Mouse (Mus musculus): ENCODE measurements around the gene Zfp708. TPM values are rescaled to one million over a fixed set of nuclear protein-coding genes. Genes with fewer than 3 reads are reported as not detected.

The Zfp708 gene
- polyA plus RNA-seq, 1 experiment = 5.5 TPM

DNA sequence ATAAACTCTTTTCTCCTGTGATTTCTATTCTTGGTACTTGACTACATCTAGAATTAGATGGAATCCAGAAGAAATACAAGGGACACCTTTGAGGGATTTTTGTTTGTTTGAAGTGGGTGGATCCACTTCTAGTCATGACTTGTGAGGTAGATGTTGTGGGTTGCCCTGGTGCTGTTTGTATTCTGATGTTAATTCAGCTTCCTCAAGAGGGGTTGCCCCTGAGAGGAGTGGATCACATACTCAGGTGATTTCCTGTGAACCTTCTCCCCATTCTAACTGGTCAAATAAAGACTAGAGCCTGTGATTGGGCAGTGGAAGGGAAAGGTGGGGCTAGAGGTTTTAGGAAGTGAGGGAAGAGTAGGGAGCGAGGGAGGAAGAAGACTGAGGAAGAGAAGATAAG is 15.8 kb downstream of the Zfp708 start:
- DNase-seq (ENCODE audit: low read depth) = no peak
- TF ChIP-seq POLR2A (IDR thresholded peaks at IDR 0.05; ENCODE audit: borderline replicate concordance, extremely low read depth, insufficient read depth, insufficient read length, poor library complexity, severe bottlenecking) (no peak), CTCF (IDR thresholded peaks at IDR 0.05; ENCODE audit: borderline replicate concordance, extremely low read depth, insufficient read depth, insufficient read length) (no peak)

DNA sequence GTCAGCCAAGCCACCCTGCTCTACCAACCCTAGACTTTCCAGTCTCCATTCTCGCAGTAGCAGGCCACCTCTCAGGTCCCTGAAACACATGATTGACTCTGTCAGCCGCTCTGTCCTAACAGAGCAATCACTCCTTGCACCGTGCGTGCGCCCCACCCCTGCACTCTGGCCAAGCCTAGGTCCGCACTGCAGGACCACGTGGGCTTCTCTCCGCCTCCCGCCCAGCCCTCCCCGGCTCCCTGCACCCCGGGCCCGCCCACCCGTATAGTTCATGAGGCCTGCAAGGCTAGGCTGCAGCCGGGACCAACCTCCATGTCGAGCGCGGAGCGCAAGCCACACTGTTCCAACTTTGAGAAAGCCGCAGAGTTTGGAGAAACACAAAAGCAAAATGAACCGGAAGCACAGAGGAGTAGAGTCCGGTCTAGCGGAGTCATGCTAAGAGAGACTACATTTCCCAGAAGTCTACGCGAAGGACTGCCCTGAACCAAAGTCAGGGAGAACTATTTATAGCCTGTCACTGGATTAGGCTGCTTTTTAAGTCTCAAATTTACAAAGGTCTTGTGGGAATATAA is 16.5 kb downstream of the Zfp708 start:
- TF ChIP-seq CTCF (IDR thresholded peaks at IDR 0.05; ENCODE audit: borderline replicate concordance, extremely low read depth, insufficient read depth, insufficient read length) (no peak), POLR2A (IDR thresholded peaks at IDR 0.05; ENCODE audit: borderline replicate concordance, extremely low read depth, insufficient read depth, insufficient read length, poor library complexity, severe bottlenecking) (no peak)
- DNase-seq (ENCODE audit: low read depth) = peak; percentile 92

DNA sequence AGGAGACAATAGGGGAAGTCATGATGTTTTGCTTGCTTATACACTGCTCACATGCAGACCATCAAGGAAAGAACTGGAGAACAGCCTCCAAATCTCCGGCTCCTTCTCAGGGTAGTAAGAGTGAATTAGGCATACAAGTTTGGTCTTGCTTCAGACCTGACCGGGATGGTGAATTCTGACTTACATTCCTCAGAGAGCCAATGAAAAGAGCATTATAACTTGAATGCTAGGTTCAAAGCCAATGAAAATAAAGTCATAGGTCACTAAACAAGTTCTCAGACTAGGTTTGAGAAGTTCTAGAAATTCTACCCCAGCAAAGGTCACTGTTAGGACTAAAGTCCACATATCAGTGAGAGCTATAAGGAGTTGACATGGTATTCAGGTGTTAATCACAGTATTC is 20.5 kb downstream of the Zfp708 start:
- DNase-seq (ENCODE audit: low read depth) = no peak
- TF ChIP-seq POLR2A (IDR thresholded peaks at IDR 0.05; ENCODE audit: borderline replicate concordance, extremely low read depth, insufficient read depth, insufficient read length, poor library complexity, severe bottlenecking) (no peak), CTCF (IDR thresholded peaks at IDR 0.05; ENCODE audit: borderline replicate concordance, extremely low read depth, insufficient read depth, insufficient read length) (no peak)

DNA sequence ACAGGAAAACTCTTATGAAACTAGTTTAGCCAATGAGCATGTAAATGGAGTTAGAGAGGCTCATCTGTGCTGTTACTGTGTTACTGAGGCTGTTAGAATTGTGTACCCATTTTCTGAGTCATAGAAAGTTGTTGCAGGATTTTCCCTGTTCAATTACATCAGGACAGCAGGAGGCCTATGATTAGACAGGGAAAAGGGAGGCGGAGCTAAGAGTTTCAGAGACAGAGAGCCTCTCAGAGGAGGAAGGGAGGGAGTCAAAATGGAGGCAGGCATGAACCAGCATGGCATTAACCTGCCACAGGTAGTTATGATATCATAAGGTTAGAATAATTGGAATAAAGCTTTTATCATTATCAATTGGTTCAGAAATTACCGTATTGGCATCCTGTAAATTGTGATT is 25.0 kb downstream of the Zfp708 start:
- TF ChIP-seq CTCF (IDR thresholded peaks at IDR 0.05; ENCODE audit: borderline replicate concordance, extremely low read depth, insufficient read depth, insufficient read length) (no peak), POLR2A (IDR thresholded peaks at IDR 0.05; ENCODE audit: borderline replicate concordance, extremely low read depth, insufficient read depth, insufficient read length, poor library complexity, severe bottlenecking) (no peak)
- DNase-seq (ENCODE audit: low read depth) = no peak

DNA sequence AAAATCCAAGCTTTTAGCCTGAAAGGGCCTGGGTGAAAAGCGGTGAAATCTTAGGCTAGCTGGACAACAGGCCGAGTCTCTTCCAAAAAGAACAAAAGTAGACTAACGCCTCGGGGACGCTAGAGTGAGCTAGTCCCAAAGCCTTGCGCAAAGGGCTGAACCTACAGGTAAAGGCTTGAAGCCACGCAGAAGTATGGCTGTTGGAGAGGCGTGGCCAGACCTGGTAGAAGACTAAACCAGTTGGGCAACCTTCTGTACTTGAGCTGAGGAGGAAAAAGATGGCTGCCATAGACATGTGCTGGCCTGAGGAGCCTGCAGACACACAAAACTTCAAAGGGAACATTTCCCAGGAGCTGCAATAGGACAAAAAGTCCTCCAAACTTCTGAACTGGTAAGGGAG is 32.4 kb downstream of the Zfp708 start:
- no peak for TF ChIP-seq POLR2A (IDR thresholded peaks at IDR 0.05; ENCODE audit: borderline replicate concordance, extremely low read depth, insufficient read depth, insufficient read length, poor library complexity, severe bottlenecking)
- no peak for TF ChIP-seq CTCF (IDR thresholded peaks at IDR 0.05; ENCODE audit: borderline replicate concordance, extremely low read depth, insufficient read depth, insufficient read length)
- DNase-seq (ENCODE audit: low read depth) = no peak

DNA sequence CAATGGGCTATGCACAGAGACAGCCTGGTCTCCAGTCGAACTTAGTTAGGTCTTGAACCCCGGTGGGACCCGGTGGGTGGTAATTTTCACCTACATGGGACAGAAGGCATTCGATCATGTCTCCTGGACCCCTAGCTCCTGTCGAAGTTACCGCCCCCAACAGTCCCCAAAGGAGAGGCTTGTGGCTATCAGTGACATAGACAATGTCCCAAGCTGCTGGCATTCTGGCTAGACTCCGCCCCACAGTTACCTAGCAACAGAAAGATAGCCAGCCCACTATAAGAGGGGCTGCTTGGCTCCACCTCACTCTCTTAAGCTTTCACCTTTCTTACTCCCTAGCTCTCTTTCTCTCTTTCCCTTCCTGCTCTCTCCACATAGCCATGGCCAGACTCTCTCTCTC is 35.3 kb downstream of the Zfp708 start:
- DNase-seq (ENCODE audit: low read depth) = no peak
- TF ChIP-seq CTCF (IDR thresholded peaks at IDR 0.05; ENCODE audit: borderline replicate concordance, extremely low read depth, insufficient read depth, insufficient read length) = no peak
- no peak for TF ChIP-seq POLR2A (IDR thresholded peaks at IDR 0.05; ENCODE audit: borderline replicate concordance, extremely low read depth, insufficient read depth, insufficient read length, poor library complexity, severe bottlenecking)

DNA sequence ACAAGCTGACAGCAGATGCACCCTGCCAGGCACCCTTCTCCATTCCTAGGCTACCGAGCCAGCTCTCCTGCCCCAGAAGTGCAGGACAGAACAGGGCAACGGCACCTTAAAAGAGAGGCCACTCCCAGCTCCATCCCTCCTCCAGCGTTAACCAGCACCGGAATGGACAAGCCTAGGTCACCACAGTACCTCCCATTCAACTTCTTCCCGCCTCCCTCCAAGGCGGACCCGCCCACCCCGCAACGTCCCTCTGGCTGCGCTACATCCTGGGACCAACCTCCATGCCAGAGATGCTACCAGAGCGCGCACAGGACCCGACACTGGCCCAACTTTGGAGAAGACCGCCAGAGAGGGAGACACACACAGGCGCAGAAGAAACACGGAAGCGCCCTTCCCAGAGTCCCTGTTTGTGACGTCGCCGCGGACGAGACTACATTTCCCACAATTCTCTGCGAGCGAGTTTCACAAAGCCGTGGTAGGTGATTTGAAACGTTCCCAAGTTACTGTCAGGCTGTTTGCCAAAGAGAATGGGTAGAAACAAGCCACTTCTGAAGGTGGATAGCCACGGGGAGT is 36.9 kb downstream of the Zfp708 start, which contains the start of gene Zfp712:
TSS of gene Zfp712 (minus strand) at position 385 of the 573 bp plus-strand sequence.
- TF ChIP-seq POLR2A (IDR thresholded peaks at IDR 0.05; ENCODE audit: borderline replicate concordance, extremely low read depth, insufficient read depth, insufficient read length, poor library complexity, severe bottlenecking) (peak; percentile 17; the same call in 1 of the 2 replicates), CTCF (IDR thresholded peaks at IDR 0.05; ENCODE audit: borderline replicate concordance, extremely low read depth, insufficient read depth, insufficient read length) (no peak)
- peak; percentile 98 for DNase-seq (ENCODE audit: low read depth)

DNA sequence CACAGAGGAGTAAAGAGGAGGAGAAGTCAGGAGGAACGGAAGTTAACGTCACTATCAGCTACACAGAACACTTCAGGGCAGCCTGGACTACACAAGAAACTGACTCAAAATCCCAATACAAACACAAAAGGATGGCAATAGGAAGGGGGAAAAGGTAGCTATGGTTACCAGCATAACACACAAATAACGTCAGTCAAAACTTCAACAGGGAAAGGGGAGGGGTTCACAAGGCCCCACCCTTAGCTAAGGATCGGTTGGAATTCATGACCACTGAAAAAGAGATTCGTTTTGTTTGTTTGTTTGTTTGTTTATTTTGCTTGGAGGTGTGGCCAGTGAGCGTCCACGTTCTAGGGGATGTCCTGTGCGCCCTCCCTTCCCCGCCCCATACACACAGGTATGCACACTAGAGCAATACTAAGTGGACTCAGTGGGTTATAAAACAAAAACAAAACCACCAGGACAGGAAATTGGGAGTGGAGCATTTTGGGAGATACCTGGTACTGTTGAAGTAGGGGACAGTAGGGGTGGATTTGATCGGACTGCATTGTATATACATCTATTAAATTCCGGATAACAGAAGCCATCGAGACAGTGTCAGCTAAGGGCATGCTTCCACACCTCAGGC is 37.5 kb downstream of the Zfp708 start:
- TF ChIP-seq POLR2A (IDR thresholded peaks at IDR 0.05; ENCODE audit: borderline replicate concordance, extremely low read depth, insufficient read depth, insufficient read length, poor library complexity, severe bottlenecking) = no peak
- TF ChIP-seq CTCF (IDR thresholded peaks at IDR 0.05; ENCODE audit: borderline replicate concordance, extremely low read depth, insufficient read depth, insufficient read length) = no peak
- peak; percentile 5 for DNase-seq (ENCODE audit: low read depth)

Other genes with a start within 250 kb of the Zfp708 start
- gene Gm10767, start 193.1 kb downstream of the Zfp708 start, polyA plus RNA-seq (2012; rRNA removed) = 2.9 and 3.2 TPM in 2 replicates
- 2.9 and 3.4 TPM in 2 replicates for gene Zfp712, start 36.8 kb downstream of the Zfp708 start, polyA plus RNA-seq (2012; rRNA removed)
- 1.7 and 2.1 TPM in 2 replicates for gene Gm28557, start 10.6 kb upstream of the Zfp708 start, polyA plus RNA-seq (2012; rRNA removed)
- 0.03 and 0.25 TPM in 2 replicates for gene Rslcan18, start 18.3 kb upstream of the Zfp708 start, polyA plus RNA-seq (2012; rRNA removed)
- 2.6 and 3.7 TPM in 2 replicates for gene Zfp759, start 23.7 kb upstream of the Zfp708 start, polyA plus RNA-seq (2012; rRNA removed)
- 3.8 and 4.2 TPM in 2 replicates for gene Rsl1, start 75.2 kb upstream of the Zfp708 start, polyA plus RNA-seq (2012; rRNA removed)
- gene Zfp455, start 96.5 kb upstream of the Zfp708 start, polyA plus RNA-seq (2012; rRNA removed) = 1.4 and 1.6 TPM in 2 replicates
- gene Zfp458, start 180.5 kb upstream of the Zfp708 start, polyA plus RNA-seq (2012; rRNA removed) = 3.6 and 5.3 TPM in 2 replicates
- 1.8 and 2.6 TPM in 2 replicates for gene Zfp457, start 208.5 kb upstream of the Zfp708 start, polyA plus RNA-seq (2012; rRNA removed)
- 2.2 and 2.3 TPM in 2 replicates for gene Zfp595, start 234.6 kb upstream of the Zfp708 start, polyA plus RNA-seq (2012; rRNA removed)

All from brain, embryonic 14.5 days (tissue).